Mouse (Mus musculus): ENCODE data around the gene Arhgap1.
A peak's percentile ranks its signal among the peaks of the same experiment; 100 is the strongest.

- TF ChIP-seq CTCF (IDR thresholded peaks at IDR 0.05) (no peak), EP300 (IDR thresholded peaks at IDR 0.05) (peak; percentile 63)
Measured at GRCm38 (mm10) chr2:91710272-91711234, 60.9 kb downstream of the Arhgap1 start, which contains the start of the genes Atg13 and Harbi1.

All from lung, postnatal 0 days (tissue).